Mouse (Mus musculus) lung, embryonic 15.5 days (tissue): ENCODE results near the gene Mtmr3. TPM values are rescaled to one million over a fixed set of nuclear protein-coding genes. Genes with fewer than 3 reads are reported as not detected.

ENCODE experiments used
- ATAC-seq: fragments of 200-750 bp; cut with Nextera tagmentation; 2 replicates; pipeline ENCODE4 v1.8.0; 2017; ENCODE audit warnings: moderate number of reproducible peaks, borderline replicate concordance; ENCODE audit not compliant: low FRiP score, low TSS enrichment; ENCODE audit errors: extremely low read depth
- H3K27ac ChIP-seq: fragments of 300-500 bp; sonication (generic); 2 replicates; pipeline ENCODE4 v1.5.1; 2015; ENCODE audit warnings: moderate library complexity, mild to moderate bottlenecking, inconsistent platforms
- H3K27me3 ChIP-seq: fragments of 300-500 bp; sonication (generic); 2 replicates; pipeline ENCODE4 v1.6.1; 2015; ENCODE audit warnings: inconsistent platforms
- H3K36me3 ChIP-seq: fragments of 300-500 bp; sonication (generic); 2 replicates; pipeline ENCODE4 v1.6.1; 2015; ENCODE audit warnings: inconsistent platforms
- H3K4me1 ChIP-seq: fragments of 300-500 bp; sonication (generic); 2 replicates; pipeline ENCODE4 v1.6.1; 2015; ENCODE audit warnings: inconsistent platforms
- H3K4me2 ChIP-seq: fragments of 300-500 bp; sonication (generic); 2 replicates; pipeline ENCODE4 v1.6.1; 2015; ENCODE audit warnings: inconsistent platforms, mild to moderate bottlenecking, moderate library complexity
- H3K4me3 ChIP-seq: fragments of 300-500 bp; sonication (generic); 2 replicates; pipeline ENCODE4 v1.5.1; 2015; ENCODE audit warnings: mild to moderate bottlenecking, inconsistent platforms
- H3K9ac ChIP-seq: fragments of 300-500 bp; sonication (generic); 2 replicates; pipeline ENCODE4 v1.6.1; 2015; ENCODE audit warnings: inconsistent platforms
- H3K9me3 ChIP-seq: fragments of 300-500 bp; sonication (generic); 2 replicates; pipeline ENCODE4 v1.6.1; 2016; ENCODE audit warnings: inconsistent platforms
- WGBS: fragments of 180-500 bp; shearing (Covaris S2); methylation state at CpG from one replicate; pipeline ENCODE4 v1.1.7; 2015; 5-methylcytosine and 5-hydroxymethylcytosine counted together
- polyA plus RNA-seq: library from polyadenylated mRNA; unstranded; fragments of >200 nt; fragmentation: Nextera tagmentation; extraction: Ambion mirVana; gene quantifications from 2 replicates; pipeline ENCODE4 v1.2.1, GENCODE M21; 2015

The Mtmr3 gene
- polyA plus RNA-seq, 1 experiment from 2014 or later, result 25.4 TPM

DNA sequence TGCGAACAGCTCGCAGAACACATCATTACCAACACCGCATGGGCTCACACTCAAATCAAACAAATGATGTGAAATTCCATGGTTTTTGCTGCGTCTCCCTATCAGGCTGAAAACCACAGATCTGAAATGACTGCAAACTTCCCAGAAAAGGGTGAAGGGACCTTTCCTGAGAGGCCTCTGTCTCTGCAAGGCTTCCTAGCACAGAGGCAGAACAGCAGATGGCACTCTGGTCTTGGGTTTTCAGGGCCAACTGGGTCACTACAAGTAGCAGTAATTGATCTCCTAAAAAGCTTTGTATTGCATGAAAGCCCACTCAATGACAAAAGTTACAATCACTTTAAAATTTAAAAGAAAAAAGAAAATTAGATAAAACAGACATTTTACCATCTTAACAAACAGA, 93.8 kb downstream of the Mtmr3 start:
- no peaks in the 10 kb centered on the region for H3K27me3 ChIP-seq
- no peak for ATAC-seq
- H3K4me3 ChIP-seq, result no peak overlapping the region
- H3K4me2 ChIP-seq, result no peak overlapping the region
- no peaks in the 10 kb centered on the region for H3K4me1 ChIP-seq
- H3K27ac ChIP-seq, result no peak overlapping the region
- 85% methylated on average over 4 of the region's 4 CpGs for WGBS
- H3K9me3 ChIP-seq, result no peaks in the 10 kb centered on the region
- H3K9ac ChIP-seq, result no peak overlapping the region
- H3K36me3 ChIP-seq, result peaks cover 45% of the 10 kb centered on the region

GRCm38 (mm10) chr11:4500261-4500660, 94.4 kb downstream of the Mtmr3 start:
- ATAC-seq, result no peak
- H3K36me3 ChIP-seq, result peaks cover 43% of the 10 kb centered on the region
- H3K9me3 ChIP-seq, result no peaks in the 10 kb centered on the region
- no peaks in the 10 kb centered on the region for H3K27me3 ChIP-seq
- H3K9ac ChIP-seq, result no peak overlapping the region
- H3K4me2 ChIP-seq, result no peak overlapping the region
- no peaks in the 10 kb centered on the region for H3K4me1 ChIP-seq
- 100% methylated on average over 1 of the region's 1 CpGs for WGBS
- no peak overlapping the region for H3K4me3 ChIP-seq
- H3K27ac ChIP-seq, result no peak overlapping the region

DNA sequence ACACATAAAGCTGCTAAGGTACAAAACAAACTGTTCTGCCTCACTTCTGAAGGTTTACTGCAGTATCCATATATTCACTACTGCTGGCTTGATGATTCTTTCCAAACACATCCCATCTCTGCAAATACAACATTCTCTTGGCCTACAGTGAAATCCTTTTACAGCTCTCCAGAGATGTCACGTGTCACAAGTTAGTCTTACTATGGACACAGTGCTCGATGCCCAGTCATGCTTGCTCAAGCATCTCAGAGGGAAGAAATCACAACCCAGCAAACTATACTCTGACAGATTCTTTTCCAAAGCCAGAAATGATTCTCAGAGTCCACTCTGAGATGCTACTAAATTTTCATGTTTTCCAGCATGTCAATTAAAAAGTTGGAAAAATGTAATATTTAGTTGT, 95.2 kb downstream of the Mtmr3 start:
- ATAC-seq, result no peak
- H3K4me1 ChIP-seq, result no peaks in the 10 kb centered on the region
- H3K36me3 ChIP-seq, result peaks cover 43% of the 10 kb centered on the region
- no peak overlapping the region for H3K4me2 ChIP-seq
- H3K9me3 ChIP-seq, result no peaks in the 10 kb centered on the region
- H3K4me3 ChIP-seq, result no peak overlapping the region
- H3K9ac ChIP-seq, result no peak overlapping the region
- WGBS, result 75% methylated on average over 2 of the region's 2 CpGs
- no peaks in the 10 kb centered on the region for H3K27me3 ChIP-seq
- H3K27ac ChIP-seq, result no peak overlapping the region

GRCm38 (mm10) chr11:4498774-4499173, 95.9 kb downstream of the Mtmr3 start:
- Histone ChIP-seq H3K4me3 (no peak overlapping the region), H3K27me3 (no peaks in the 10 kb centered on the region), H3K27ac (no peak overlapping the region), H3K9me3 (no peaks in the 10 kb centered on the region), H3K4me1 (no peaks in the 10 kb centered on the region), H3K36me3 (peaks cover 39% of the 10 kb centered on the region), H3K4me2 (no peak overlapping the region), H3K9ac (no peak overlapping the region)
- no peak for ATAC-seq
- 66% methylated on average over 9 of the region's 9 CpGs for WGBS

DNA sequence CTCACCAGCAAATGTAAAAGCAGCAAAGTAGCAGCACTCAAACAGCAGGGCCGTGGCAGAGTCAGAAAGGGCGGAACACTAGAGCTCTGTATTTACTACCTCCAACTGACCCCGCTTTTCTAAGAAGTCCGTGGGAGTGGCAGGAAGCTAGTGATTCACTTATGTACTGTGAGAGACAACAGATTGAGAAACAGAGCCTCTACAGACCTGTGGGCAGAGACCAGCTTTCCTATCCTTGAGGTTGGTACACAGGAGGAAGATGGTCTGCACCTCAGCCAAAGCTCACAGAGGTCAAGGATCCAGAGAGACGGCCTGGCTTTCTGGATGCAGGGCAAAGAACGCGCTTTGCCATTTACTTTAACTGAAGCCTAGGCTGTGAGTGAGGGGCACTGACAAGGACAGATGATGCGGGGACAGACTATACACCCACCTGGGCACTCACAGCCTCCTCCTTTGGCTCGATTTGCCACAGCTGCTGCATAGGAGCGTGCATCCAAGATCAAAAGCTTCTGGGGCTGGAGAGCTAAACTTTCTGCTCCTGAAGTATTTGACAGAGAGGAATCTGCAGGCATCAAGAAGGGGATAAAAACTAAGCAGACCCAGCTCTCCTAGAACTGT, 97.1 kb downstream of the Mtmr3 start:
- Histone ChIP-seq H3K36me3 (peaks cover 42% of the 10 kb centered on the region), H3K4me2 (no peak overlapping the region), H3K9ac (no peak overlapping the region), H3K4me1 (no peaks in the 10 kb centered on the region), H3K27me3 (no peaks in the 10 kb centered on the region), H3K9me3 (no peaks in the 10 kb centered on the region), H3K27ac (no peak overlapping the region), H3K4me3 (no peak overlapping the region)
- WGBS, result 76% methylated on average over 10 of the region's 10 CpGs
- no peak for ATAC-seq

GRCm38 (mm10) chr11:4495021-4495540, 99.6 kb downstream of the Mtmr3 start:
- H3K4me1 ChIP-seq, result no peaks in the 10 kb centered on the region
- 82% methylated on average over 4 of the region's 4 CpGs for WGBS
- H3K4me2 ChIP-seq, result no peak overlapping the region
- H3K27ac ChIP-seq, result no peak overlapping the region
- no peaks in the 10 kb centered on the region for H3K27me3 ChIP-seq
- ATAC-seq, result no peak
- H3K4me3 ChIP-seq, result no peak overlapping the region
- peaks cover 64% of the 10 kb centered on the region for H3K36me3 ChIP-seq
- no peaks in the 10 kb centered on the region for H3K9me3 ChIP-seq
- no peak overlapping the region for H3K9ac ChIP-seq

DNA sequence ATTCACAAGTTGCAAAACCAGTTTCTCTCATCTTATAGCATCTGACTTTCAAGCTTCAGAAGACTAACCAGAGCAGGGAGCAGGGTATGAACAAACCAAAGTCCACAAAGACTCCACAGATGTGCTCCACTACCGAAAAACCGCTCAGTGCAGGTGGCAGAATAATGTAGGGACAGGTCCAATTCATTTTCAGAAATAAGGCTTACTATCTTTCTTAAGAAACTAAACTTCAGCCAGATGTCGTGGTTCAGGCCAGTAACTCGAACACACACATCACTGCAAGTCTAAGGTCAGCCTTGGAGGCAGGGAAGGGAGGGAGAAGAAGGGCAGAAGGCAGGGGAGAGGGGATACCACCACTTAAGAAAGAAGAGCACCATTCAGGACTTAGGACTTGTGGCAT, 105.5 kb downstream of the Mtmr3 start:
- H3K9me3 ChIP-seq, result no peaks in the 10 kb centered on the region
- H3K9ac ChIP-seq, result no peak overlapping the region
- H3K27me3 ChIP-seq, result no peaks in the 10 kb centered on the region
- no peak for ATAC-seq
- H3K27ac ChIP-seq, result no peak overlapping the region
- 88% methylated on average over 4 of the region's 4 CpGs for WGBS
- H3K4me1 ChIP-seq, result peaks cover 12% of the 10 kb centered on the region; the same call in 1 of the 2 replicates
- peaks cover 87% of the 10 kb centered on the region for H3K36me3 ChIP-seq
- no peak overlapping the region for H3K4me2 ChIP-seq
- H3K4me3 ChIP-seq, result no peak overlapping the region

DNA sequence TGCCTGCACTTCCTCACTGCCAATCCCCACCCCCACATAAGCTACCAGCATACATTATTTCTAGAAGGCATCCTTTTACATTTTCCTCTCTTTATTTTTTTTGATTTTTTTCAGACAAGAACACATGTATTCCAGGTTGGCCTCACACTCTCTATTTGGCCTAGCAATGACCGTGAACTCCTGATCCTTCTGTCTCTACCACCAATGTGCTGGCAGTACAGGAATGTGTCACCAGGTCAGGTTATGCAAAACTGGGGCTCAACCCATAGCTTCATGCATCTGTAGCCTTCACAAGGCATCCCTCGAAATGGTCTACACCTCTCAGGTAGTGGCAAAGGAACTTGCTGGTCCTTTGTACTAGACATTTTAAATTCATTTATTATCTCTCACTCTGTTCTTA, 105.9 kb downstream of the Mtmr3 start:
- peaks cover 12% of the 10 kb centered on the region; the same call in 1 of the 2 replicates for H3K4me1 ChIP-seq
- no peak overlapping the region for H3K4me3 ChIP-seq
- H3K36me3 ChIP-seq, result peaks cover 90% of the 10 kb centered on the region
- no peaks in the 10 kb centered on the region for H3K9me3 ChIP-seq
- ATAC-seq, result no peak
- H3K27ac ChIP-seq, result no peak overlapping the region
- 91% methylated on average over 2 of the region's 2 CpGs for WGBS
- no peak overlapping the region for H3K4me2 ChIP-seq
- no peaks in the 10 kb centered on the region for H3K27me3 ChIP-seq
- no peak overlapping the region for H3K9ac ChIP-seq

GRCm38 (mm10) chr11:4488367-4488766, 106.3 kb downstream of the Mtmr3 start:
- Histone ChIP-seq H3K4me2 (no peak overlapping the region), H3K4me3 (no peak overlapping the region), H3K9me3 (no peaks in the 10 kb centered on the region), H3K36me3 (peaks cover 88% of the 10 kb centered on the region), H3K4me1 (peaks cover 12% of the 10 kb centered on the region; the same call in 1 of the 2 replicates), H3K27me3 (no peaks in the 10 kb centered on the region), H3K27ac (no peak overlapping the region), H3K9ac (no peak overlapping the region)
- ATAC-seq, result no peak
- WGBS, result 94% methylated on average over 13 of the region's 13 CpGs

DNA sequence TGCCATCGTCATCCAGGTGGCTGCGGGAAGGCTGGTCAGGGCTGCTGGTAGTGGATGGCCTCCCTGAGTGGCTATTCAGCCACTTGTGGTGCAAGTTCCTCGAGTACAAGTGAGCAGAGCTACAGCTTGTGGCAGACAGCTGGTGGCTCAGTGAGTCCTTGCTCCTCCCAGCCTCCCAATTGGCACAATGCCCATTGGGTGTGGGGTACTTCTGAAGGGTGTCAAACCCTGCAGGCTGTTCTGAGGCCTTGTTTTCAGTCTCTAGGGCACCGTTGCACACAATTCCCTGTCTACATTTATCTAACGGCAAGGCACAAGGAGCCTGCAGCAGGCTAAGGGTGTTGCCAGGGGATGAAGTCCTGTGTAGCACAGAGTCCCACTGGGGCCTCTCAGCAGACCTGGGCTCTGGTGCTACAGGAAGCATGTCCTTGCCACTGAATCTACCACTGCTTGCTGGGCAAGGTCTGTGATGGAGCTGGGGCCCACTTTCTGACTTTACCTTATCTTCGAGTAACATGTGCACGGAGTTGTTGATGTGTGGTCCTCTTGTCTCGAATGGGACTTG, 107.2 kb downstream of the Mtmr3 start:
- peak; percentile 81 for ATAC-seq
- peaks cover 12% of the 10 kb centered on the region; the same call in 1 of the 2 replicates for H3K4me1 ChIP-seq
- WGBS, result 64% methylated on average over 8 of the region's 8 CpGs
- peak overlapping the region; percentile 10; the same call in 1 of the 2 replicates for H3K27ac ChIP-seq
- H3K27me3 ChIP-seq, result no peaks in the 10 kb centered on the region
- H3K36me3 ChIP-seq, result peaks cover 87% of the 10 kb centered on the region
- H3K4me3 ChIP-seq, result no peak overlapping the region
- H3K4me2 ChIP-seq, result no peak overlapping the region
- no peak overlapping the region for H3K9ac ChIP-seq
- H3K9me3 ChIP-seq, result no peaks in the 10 kb centered on the region

DNA sequence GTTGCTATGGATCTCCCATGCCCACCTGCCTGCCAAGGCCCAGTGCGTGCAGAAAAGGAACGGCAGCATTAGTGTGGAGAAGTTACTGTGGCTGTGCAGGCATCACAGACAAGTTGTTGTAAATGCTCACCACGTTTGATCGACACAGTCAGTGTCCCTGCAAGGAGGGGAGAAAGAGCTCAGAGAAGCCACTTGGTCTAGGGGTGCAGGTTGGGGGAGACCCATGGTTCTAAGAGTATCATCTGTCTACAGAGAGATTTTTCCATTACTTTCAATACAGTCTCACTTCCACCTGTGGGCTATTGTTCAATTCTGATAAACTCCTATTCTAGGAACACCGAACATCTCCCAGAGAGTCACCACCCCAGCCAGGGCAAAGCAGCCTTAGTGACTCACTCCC, 110.1 kb downstream of the Mtmr3 start:
- Histone ChIP-seq H3K9ac (no peak overlapping the region), H3K36me3 (peaks cover 87% of the 10 kb centered on the region), H3K4me1 (peaks cover 12% of the 10 kb centered on the region; the same call in 1 of the 2 replicates), H3K9me3 (no peaks in the 10 kb centered on the region), H3K27me3 (no peaks in the 10 kb centered on the region), H3K4me3 (no peak overlapping the region), H3K27ac (no peak overlapping the region), H3K4me2 (no peak overlapping the region)
- no peak for ATAC-seq
- WGBS, result 88% methylated on average over 5 of the region's 5 CpGs

- H3K9me3 ChIP-seq, result no peaks in the 10 kb centered on the region
- no peak overlapping the region for H3K27ac ChIP-seq
- WGBS, result 89% methylated on average over 5 of the region's 5 CpGs
- H3K36me3 ChIP-seq, result peaks cover 72% of the 10 kb centered on the region
- no peak overlapping the region for H3K9ac ChIP-seq
- peaks cover 8% of the 10 kb centered on the region; the same call in 1 of the 2 replicates for H3K4me1 ChIP-seq
- H3K27me3 ChIP-seq, result no peaks in the 10 kb centered on the region
- ATAC-seq, result no peak
- no peak overlapping the region for H3K4me2 ChIP-seq
- H3K4me3 ChIP-seq, result no peak overlapping the region
Measured at GRCm38 (mm10) chr11:4482641-4483040, 112.0 kb downstream of the Mtmr3 start.
